Comparison of ENCODE assay signal across 30 mouse cellular contexts in genomic region chr19:29672660-29673059, GRCm38 (mm10). TPM values are rescaled to one million over a fixed set of nuclear protein-coding genes. Genes with fewer than 3 reads are reported as not detected.
A peak's percentile ranks its signal among the peaks of the same experiment; 100 is the strongest.
DNase-seq lines count a peak whose midpoint lies in the region; ATAC-seq and TF ChIP-seq lines count a peak whose summit lies in the region.
"Had no signal": no experiment of that assay in that cellular context is flagged by ENCODE, and none has a peak within 500 bp of the region (broad histone marks: within the 10 kb centered on the region; RNA-seq: fewer than 3 reads in every experiment).

No protein-coding gene starts in this region.

- ATAC-seq in forebrain, embryonic 14.5 days = no peak
- ATAC-seq: forebrain, embryonic 15.5 days; hindbrain, postnatal 0 days; intestine, postnatal 0 days had no signal

- no peak for TF ChIP-seq CTCF in ES-Bruce4 (IDR thresholded peaks at IDR 0.05; ENCODE audit: low read depth, low read length)

- H3K36me3 ChIP-seq in ES-Bruce4 (ENCODE audit: control insufficient read depth, insufficient read depth, low read length, poor library complexity, severe bottlenecking) = no peaks in the 10 kb centered on the region
- H3K36me3 ChIP-seq in ES-E14 (ENCODE audit: control insufficient read depth, insufficient read depth, low read length, poor library complexity, severe bottlenecking) = no peaks in the 10 kb centered on the region
- H3K36me3 ChIP-seq in forebrain, embryonic 14.5 days (ENCODE audit: control insufficient read depth, insufficient read depth, low read length) = no peaks in the 10 kb centered on the region
- H3K36me3 ChIP-seq: embryonic facial prominence, embryonic 12.5 days; embryonic facial prominence, embryonic 15.5 days; forebrain, embryonic 15.5 days; G1E; heart, embryonic 13.5 days had no signal

- H3K4me3 ChIP-seq in ES-Bruce4 (ENCODE audit: low read depth, low read length) = peak overlapping the region; percentile 63
- peak overlapping the region; percentile 70 to 72 for H3K4me3 ChIP-seq in ES-E14 (ENCODE audit: insufficient read depth in 1 of 2, low read depth in 1 of 2, low read length in 2 of 2, poor library complexity in 1 of 2, severe bottlenecking in 1 of 2)
- no peak overlapping the region for H3K4me3 ChIP-seq in forebrain, embryonic 14.5 days (ENCODE audit: low read depth, low read length)
- H3K4me3 ChIP-seq: embryonic facial prominence, embryonic 12.5 days; embryonic facial prominence, embryonic 15.5 days; forebrain, embryonic 15.5 days; heart, embryonic 13.5 days had no signal

- no peak overlapping the region for H3K4me2 ChIP-seq in forebrain, embryonic 14.5 days (ENCODE audit: low read length)
- H3K4me2 ChIP-seq: embryonic facial prominence, embryonic 12.5 days; embryonic facial prominence, embryonic 15.5 days; forebrain, embryonic 15.5 days; heart, embryonic 13.5 days; hindbrain, embryonic 14.5 days had no signal

- TF ChIP-seq EP300 in ES-Bruce4 (IDR thresholded peaks at IDR 0.05; ENCODE audit: insufficient read depth, low read depth, low read length) = no peak

- DNase-seq in ES-E14 (ENCODE audit: low read depth, low spot score) (no peak), WW6 (ENCODE audit: low read depth, low spot score) (peak; percentile 53)
- DNase-seq in layer of hippocampus, adult 18-20 months (ENCODE audit: low spot score in 2 of 2) = no peak
- no peak for DNase-seq in forebrain, embryonic 14.5 days (ENCODE audit: low spot score)
- no peak for DNase-seq in heart, adult 9 months (ENCODE audit: low spot score in 2 of 2)
- DNase-seq: adrenal gland, adult 2 months; adrenal gland, postnatal 14 days; cerebellum, adult 11 months; cerebellum, adult 2 months; cerebellum, adult 9-11 months; cerebellum, postnatal 25 days; gastrocnemius, postnatal 36 days; heart, postnatal 14 days; heart, postnatal 4 days; kidney, adult 2 months had no signal

- H3K4me1 ChIP-seq in ES-Bruce4 (ENCODE audit: control insufficient read depth, insufficient read depth, low read length) (no peaks in the 10 kb centered on the region), ES-E14 (ENCODE audit: control insufficient read depth in 2 of 2, insufficient read depth in 2 of 2, low read length in 2 of 2, poor library complexity in 1 of 2) (peaks cover 0 to 15% of the 10 kb centered on the region in 2 experiments; a peak in 2 of 4 replicates)
- no peaks in the 10 kb centered on the region for H3K4me1 ChIP-seq in forebrain, embryonic 14.5 days (ENCODE audit: control insufficient read depth, insufficient read depth, low read length)
- H3K4me1 ChIP-seq: embryonic facial prominence, embryonic 12.5 days; embryonic facial prominence, embryonic 15.5 days; forebrain, embryonic 15.5 days had no signal

- H3K9me3 ChIP-seq in ES-Bruce4 (replicated peaks; ENCODE audit: control insufficient read depth, insufficient read depth, low read length, poor library complexity, severe bottlenecking) (no peaks in the 10 kb centered on the region), ES-E14 (ENCODE audit: control insufficient read depth, insufficient read depth, low read depth, low read length) (no peaks in the 10 kb centered on the region)
- no peaks in the 10 kb centered on the region for H3K9me3 ChIP-seq in forebrain, embryonic 14.5 days (replicated peaks; ENCODE audit: control insufficient read depth, low read length)
- H3K9me3 ChIP-seq: embryonic facial prominence, embryonic 12.5 days; embryonic facial prominence, embryonic 15.5 days; forebrain, embryonic 15.5 days; G1E; heart, embryonic 13.5 days had no signal

- TF ChIP-seq POLR2A in ES-Bruce4 (IDR thresholded peaks at IDR 0.05; ENCODE audit: insufficient read depth, low read length) = no peak

- no peaks in the 10 kb centered on the region for H3K27me3 ChIP-seq in ES-Bruce4 (ENCODE audit: control insufficient read depth, insufficient read depth, low read length, poor library complexity, severe bottlenecking)
- H3K27me3 ChIP-seq in forebrain, embryonic 14.5 days (replicated peaks; ENCODE audit: control insufficient read depth, insufficient read depth, low read length) = no peaks in the 10 kb centered on the region
- H3K27me3 ChIP-seq: embryonic facial prominence, embryonic 12.5 days; embryonic facial prominence, embryonic 15.5 days; forebrain, embryonic 15.5 days had no signal

- 93% methylated on average over 13 of the region's 13 CpGs for WGBS in forebrain, embryonic 14.5 days

- H3K9ac ChIP-seq in ES-Bruce4 (ENCODE audit: low read depth, poor library complexity, severe bottlenecking) (0 out of 2 replicates have a peak overlapping the region, but pooled peaks have one; percentile 4), ES-E14 (ENCODE audit: insufficient read depth, low read depth, low read length, poor library complexity, severe bottlenecking) (peak overlapping the region; percentile 85)
- no peak overlapping the region for H3K9ac ChIP-seq in forebrain, embryonic 14.5 days (ENCODE audit: low read length)
- H3K9ac ChIP-seq: embryonic facial prominence, embryonic 12.5 days; embryonic facial prominence, embryonic 15.5 days; forebrain, embryonic 15.5 days; heart, embryonic 13.5 days; hindbrain, embryonic 14.5 days had no signal

- in situ Hi-C loops in ES-E14 (cut with MboI; ENCODE audit: low sequenced_read_pairs in 2 of 2, unreplicated experiment in 2 of 2) = no loop called here

- no peak overlapping the region for H3K27ac ChIP-seq in ES-Bruce4 (ENCODE audit: insufficient read depth, low read length)
- H3K27ac ChIP-seq in ES-E14 (ENCODE audit: insufficient read depth, low read depth, low read length, poor library complexity, severe bottlenecking) = peak overlapping the region; percentile 90
- H3K27ac ChIP-seq in forebrain, embryonic 14.5 days (ENCODE audit: low read depth, low read length) = no peak overlapping the region
- H3K27ac ChIP-seq: embryonic facial prominence, embryonic 12.5 days; embryonic facial prominence, embryonic 15.5 days; forebrain, embryonic 15.5 days; heart, embryonic 13.5 days; hindbrain, embryonic 14.5 days; hindbrain, postnatal 0 days had no signal

TF ChIP-seq in ES-E14, 5 proteins besides CTCF, POLR2A, EP300 and RAD21:
- TF ChIP-seq CHD2 (IDR thresholded peaks at IDR 0.05; ENCODE audit: low read depth, low read length) (no peak), ZC3H11A (IDR thresholded peaks at IDR 0.05; ENCODE audit: borderline replicate concordance, low read depth, low read length) (no peak), MAFK (IDR thresholded peaks at IDR 0.05; ENCODE audit: insufficient read depth, low read depth, low read length) (no peak), HCFC1 (IDR thresholded peaks at IDR 0.05; ENCODE audit: borderline replicate concordance, insufficient read depth, low read length) (no peak), ZNF384 (IDR thresholded peaks at IDR 0.05; ENCODE audit: low read depth, low read length) (no peak)

RNA-seq across cellular contexts. Expression of gene Ermp1, which starts 24.4 kb away (rescaled TPM):
- 57.9 and 67.9 TPM in 2 replicates for polyA plus RNA-seq in ES-Bruce4 (2011; ENCODE audit: insufficient read depth, insufficient read length, low read depth, missing spikeins)
- total RNA-seq in ES-E14 (2012; rRNA removed) = 80.2 and 104 TPM in 2 replicates
- 10 to 100 TPM; 52.2 to 58.4 TPM for total RNA-seq in layer of hippocampus, adult 18-20 months (2021)
- polyA plus RNA-seq in forebrain, embryonic 14.5 days (2014; fragmentation: Nextera tagmentation; extraction: Ambion mirVana) = 5.2 and 5.3 TPM in 2 replicates

RNA-seq across cellular contexts. Expression of gene Mlana, which starts 25.0 kb away (rescaled TPM):
- polyA plus RNA-seq in ES-Bruce4 (2011; ENCODE audit: insufficient read depth, insufficient read length, low read depth, missing spikeins) = 0.99 TPM in 1 of 2 replicates, not detected in the other
- total RNA-seq in ES-E14 (2012; rRNA removed) = 3.0 and 4.2 TPM in 2 replicates
- total RNA-seq in layer of hippocampus, adult 18-20 months (2021) = under 1 TPM in 1 of 2 experiments, not detected in 1; 0.63 TPM
- polyA plus RNA-seq in forebrain, embryonic 14.5 days (2014; fragmentation: Nextera tagmentation; extraction: Ambion mirVana) = not detected in 2 replicates
- total RNA-seq: adrenal gland, adult 2 months; adrenal gland, postnatal 14 days; adrenal gland, postnatal 4 days; common myeloid progenitor, adult 5-6 weeks; G1E; gastrocnemius, adult 8-10 months; granulocyte monocyte progenitor cell, adult 5-6 weeks; hindbrain, postnatal 0 days had no signal
- polyA plus RNA-seq: adrenal gland, adult 2 months; C2C12; cerebellum, adult 2 months; forebrain, embryonic 15.5 days; G1E; hindbrain, embryonic 14.5 days; hindbrain, postnatal 0 days; intestine, embryonic 14.5 days; kidney, adult 2 months had no signal
